Mouse (Mus musculus) gastrocnemius, postnatal 36 days (tissue): ENCODE results near the gene Vps13d. TPM values are rescaled to one million over a fixed set of nuclear protein-coding genes. Genes with fewer than 3 reads are reported as not detected.

Source experiments
- DNase-seq, 2 experiments: peaks; one replicate each; pipeline ENCODE4 v3.0.0; 2022
- intact Hi-C: fragments of 180-260 bp; cut with DNase I; formaldehyde crosslinking; loops from one replicate; pipeline ENCODE4 v1.15.1; 2025
- total RNA-seq, 2 experiments: library from RNA; stranded (reverse); gene quantifications; 2 replicates each; pipeline ENCODE4 v1.2.3; 2021

Vps13d gene
- total RNA-seq, 2 experiments from 2014 or later: 28.4 to 31.1 TPM

GRCm38 (mm10) chr4:145046032-145046401 lies 148.8 kb downstream of the Vps13d start:
- intact Hi-C loops: no loop called here
- DNase-seq: no peak

DNA sequence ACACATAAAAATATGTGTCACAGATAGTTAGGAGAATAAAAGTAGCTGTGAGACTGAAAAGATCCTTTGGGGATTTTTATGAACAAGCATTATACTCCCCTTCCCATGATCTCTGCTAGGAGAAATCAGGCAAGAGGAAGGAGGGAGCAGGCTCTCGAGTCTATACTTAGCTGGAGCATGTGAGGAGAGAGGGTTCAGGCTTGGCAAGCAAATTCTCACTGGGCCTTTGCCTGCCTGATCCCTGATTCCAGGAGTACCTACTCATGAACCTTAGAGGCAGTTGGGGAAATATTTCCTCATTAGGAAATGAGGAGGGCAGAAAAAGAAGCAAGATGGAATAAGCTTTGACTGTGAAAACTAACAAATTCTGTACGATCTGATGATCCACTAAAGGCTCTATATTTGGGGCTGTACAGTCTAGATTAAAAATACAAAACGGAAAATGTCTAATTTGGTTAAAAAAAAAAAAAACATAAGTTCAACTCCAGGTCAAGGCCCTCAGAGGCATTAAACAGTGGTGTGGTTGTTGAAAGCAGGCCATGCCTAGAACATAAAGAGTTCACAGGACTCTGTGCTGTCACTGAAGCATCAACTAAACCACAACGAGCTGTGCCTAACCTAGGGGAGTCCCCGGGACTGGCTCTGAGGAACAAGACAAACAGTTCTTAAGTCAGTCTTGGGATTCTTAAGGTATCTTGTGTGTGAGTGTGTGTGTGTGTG lies 149.3 kb downstream of the Vps13d start:
- intact Hi-C loops: no loop called here
- no peak for DNase-seq

DNA sequence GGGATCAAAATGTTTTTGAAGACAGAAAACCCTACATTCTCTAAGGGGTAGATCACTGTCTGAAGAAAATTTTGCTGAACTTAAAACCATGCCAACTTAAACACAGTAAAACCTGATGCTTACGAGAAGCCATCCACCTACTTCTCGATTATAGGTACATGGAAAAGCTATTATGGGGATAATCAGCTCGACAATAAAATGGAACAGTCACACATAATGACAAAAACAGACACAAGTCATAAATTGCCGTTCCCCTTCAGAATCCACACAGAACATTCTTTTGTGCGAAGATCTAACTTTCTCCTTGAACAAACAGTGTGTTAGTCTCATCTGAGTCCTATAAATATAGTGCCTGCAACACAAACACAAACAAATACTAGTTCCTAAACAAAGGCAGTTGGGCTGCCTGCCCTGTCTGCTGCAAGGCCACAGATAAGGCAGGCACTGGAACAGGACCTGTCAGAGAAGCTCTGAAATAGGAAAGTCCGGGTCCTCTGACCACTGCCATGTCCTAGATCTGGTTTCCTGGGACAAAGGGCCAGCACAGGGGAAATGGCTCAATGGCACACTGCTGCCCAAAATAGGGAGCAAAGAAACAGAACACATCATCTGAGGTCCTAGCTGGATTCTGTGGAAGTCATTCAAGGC lies 153.5 kb downstream of the Vps13d start:
- intact Hi-C loops: loop anchor here (5.0 kb wide), 2 partner anchors 41 to 149 kb away; partner anchors contain the start of gene Dhrs3
- DNase-seq: no peak

DNA sequence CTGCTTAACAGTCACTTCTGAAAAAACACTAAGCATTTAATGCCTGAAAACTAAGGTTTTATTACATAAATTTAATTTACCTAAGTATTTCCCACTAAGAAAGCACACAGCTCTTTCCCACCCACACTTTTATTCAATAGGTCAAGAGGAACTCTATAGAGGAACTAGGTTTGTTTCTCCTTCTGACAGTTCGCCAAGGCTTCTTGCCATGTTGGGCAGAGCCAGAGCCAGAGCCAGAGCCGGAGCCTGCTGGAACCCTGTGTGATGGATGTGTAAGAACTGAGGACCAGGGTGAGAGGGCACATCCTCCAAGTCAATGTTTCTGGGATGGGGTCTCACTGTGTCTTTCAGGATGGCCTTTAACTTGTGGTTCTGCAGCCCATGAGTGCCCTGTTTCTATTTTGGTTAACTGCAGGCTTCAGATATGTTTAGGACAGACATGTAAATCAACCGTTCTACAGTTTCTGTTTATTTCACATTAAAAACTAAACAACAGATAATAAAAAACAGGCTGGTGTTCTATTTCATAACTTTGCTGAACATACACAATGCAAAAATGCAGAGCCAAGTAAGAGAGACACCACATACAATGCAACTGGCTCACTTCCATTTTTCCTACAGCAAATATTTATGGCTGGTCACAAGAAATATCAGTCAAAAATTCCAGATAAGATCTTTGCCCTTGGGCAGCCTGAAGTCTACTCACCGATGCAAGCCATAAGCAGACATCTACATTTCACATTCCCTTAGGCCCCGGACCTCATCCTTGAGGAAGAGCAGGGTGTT lies 157.0 kb downstream of the Vps13d start:
- intact Hi-C loops: no loop called here
- DNase-seq: no peak

DNA sequence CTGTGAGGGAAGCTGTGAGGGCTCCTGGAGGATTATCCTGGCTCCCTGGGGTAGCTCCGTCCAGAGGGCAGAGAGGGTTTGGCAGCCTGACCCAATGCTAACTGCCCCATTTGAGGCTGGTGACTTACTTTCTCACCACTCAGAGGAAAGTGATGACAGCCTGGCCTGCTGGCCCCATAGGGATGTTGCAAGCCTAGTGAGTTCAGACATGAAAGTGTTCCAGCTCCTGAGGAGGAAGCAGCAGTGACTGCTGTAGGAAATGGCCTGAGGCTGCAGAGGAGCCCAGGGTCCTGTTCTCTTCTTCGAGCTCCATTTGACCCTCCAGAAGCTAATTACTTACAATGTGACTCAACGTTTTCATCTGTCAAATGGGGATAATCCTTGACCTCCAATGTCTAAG lies 157.8 kb downstream of the Vps13d start:
- no peak for DNase-seq
- intact Hi-C loops: no loop called here

DNA sequence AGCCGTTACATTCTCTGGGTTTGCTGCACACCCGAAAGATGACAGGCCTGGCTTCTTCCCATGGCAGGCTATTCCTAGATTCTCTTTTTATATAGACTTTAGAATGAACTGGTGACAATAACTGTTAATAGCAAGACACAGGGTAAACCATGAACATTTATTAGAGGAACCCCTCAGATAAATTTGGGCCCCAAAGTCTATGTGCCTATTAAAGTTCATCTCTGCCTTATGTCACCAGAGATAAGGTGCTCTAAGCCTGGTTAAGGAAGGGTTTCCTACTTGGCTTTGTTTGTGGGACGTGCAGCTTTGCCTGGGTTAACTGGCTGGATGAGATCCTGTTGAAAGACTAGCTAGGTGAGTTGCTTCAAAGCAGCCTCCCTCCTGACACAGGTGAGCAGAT lies 159.4 kb downstream of the Vps13d start:
- DNase-seq: no peak
- intact Hi-C loops: no loop called here

DNA sequence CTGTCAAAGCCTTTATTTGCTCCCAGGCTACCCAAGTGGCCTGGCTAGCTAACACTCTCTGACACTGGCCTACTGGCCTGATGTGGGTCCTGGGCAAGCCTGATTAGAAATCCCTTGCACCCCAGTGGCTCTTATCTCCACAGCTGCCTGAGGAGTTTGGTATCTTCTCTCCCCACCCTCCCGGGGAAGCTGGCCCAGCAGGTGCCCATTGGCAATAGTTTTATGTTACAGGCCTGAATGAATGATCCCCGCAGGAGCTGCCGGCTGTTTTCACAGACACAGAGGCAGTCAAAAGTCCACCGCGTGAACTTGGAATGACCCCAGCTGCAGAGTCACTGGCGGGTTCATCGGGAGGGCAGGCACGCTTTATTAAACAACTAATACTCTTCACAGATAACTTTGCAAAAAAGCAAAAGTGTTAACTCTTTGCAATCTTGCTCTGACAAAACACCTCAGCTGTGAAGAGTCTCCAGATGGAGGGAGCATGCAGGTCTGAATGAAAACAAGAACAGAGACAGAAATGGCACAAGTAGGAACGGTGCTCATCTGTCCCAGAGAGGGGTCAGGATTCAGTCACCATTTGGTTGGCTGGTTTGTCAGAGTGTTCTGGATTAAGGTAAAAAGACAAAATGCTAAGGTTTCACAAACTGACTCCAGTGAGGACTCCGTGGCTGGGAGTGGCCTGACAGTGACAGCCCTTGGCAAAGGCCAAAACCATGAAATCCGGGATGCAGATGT lies 160.1 kb downstream of the Vps13d start:
- intact Hi-C loops: no loop called here
- peak in 1 of 2 experiments; percentile 38 for DNase-seq

DNA sequence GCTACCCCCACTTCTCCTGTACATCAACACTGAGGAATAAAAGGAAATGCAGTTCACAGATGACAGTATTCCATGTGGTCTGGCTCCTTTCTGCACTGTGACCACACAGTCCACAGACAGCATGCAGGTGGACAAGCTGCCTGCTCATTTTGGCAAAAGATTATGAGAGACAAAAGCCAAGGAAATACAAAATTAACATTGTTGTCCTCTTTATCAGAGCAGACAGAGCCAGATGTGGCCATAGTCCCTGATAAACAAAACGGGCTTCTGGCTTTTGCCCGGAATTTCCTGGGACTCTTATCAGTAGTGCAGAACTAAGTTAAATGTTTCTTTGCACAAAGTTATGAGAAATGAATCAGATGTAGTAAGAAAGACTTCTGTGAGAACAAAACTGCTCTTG lies 161.4 kb downstream of the Vps13d start:
- DNase-seq: no peak
- intact Hi-C loops: no loop called here

DNA sequence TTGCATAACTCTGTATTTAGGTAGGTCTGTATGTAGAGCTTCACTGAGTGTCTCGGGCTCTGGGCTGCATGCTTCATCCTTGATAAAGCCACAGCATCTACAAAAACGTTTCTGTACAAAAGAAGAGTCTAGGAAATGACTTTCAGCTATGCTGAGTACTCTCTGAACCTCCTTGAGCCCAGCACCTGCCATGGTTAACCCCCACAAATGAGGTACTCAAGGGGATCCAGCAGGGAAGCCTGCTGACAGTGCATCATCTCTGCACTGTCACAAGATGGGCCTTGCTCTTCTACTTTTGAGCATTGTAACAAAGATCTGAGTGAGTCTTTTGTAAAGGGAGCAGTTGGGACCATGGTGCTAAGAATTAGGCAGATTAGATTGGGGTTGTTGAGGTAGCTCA lies 162.2 kb downstream of the Vps13d start:
- intact Hi-C loops: no loop called here
- DNase-seq: no peak

DNA sequence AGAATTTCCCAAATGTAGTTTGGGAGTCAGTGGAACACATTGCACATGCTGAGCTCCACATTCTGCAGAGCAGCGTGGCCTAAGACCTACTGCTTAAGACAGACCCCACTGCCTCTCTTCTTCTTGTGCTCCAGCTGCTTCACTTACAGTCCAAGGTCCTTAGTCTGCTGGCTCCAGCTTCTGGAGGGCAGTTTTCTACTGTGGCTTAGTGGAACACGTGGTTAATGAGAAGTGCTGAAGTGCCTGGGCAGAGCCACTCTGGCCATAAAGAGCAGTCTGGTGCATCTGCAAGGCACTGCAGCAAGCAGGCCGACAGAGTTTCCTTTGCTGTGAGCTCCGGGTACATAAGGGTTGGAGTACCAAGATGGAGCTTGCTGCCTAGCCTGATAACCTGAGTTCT lies 163.3 kb downstream of the Vps13d start:
- intact Hi-C loops: no loop called here
- DNase-seq: no peak

GRCm38 (mm10) chr4:145026449-145026851 lies 168.4 kb downstream of the Vps13d start:
- no peak for DNase-seq
- intact Hi-C loops: no loop called here

DNA sequence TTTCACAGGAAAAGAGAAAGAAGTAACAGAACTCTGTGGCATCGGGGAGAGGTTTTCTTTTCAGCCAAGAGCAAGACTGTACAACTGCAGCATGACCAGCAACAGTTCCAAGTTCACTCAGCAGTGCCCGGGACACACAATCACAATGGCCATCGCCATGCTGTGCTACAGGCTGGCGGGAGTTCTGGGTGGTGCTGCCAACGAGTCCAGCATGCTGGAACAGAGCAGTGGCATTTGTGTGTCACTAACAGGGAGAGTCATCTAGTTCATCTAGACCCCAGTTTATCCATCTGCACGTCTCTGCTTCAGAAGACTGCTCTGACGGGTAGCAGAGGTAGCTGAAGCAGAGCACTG lies 169.4 kb downstream of the Vps13d start:
- intact Hi-C loops: no loop called here
- no peak for DNase-seq

DNA sequence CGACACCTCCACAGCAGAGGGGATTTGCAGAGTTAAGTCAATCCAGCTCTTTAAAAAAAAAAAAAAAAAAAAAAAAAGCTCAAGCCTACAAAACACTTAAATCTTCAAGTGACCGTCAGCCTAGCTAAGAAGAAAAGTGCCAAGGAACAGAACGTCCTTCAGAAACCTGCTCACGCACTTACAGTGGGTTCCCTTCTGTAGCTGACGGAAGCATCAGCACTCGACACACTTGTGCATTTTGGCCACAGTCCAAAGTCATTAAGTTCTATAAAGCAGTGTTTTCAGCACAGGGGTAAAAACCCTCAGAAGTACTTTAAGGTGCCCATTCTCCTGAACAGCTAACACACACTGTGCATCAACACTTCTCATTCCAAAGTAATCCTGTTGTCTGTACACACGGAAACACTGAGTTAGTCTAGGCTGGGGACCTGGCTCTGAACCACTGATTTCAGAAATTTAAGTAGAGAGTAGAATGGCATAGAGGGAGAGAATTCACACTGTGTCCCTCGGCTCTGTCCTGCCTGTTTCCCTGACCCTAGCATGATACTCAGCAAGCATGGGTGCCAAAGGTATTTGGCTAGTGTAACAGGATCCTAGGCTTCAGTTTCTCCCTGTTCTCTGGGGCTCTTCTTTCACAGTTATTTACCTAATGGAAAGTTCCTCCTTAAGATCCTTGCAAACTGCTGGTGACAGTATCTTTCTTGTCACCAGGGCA lies 170.0 kb downstream of the Vps13d start:
- intact Hi-C loops: loop anchor here (1.0 to 5.0 kb wide), 2 partner anchors 73 to 133 kb away; partner anchors contain the start of gene Dhrs3

GRCm38 (mm10) chr4:145023911-145024310 lies 170.9 kb downstream of the Vps13d start:
- DNase-seq: no peak
- intact Hi-C loops: loop anchor here (1.0 to 5.0 kb wide), 2 partner anchors 72 to 132 kb away; partner anchors contain the start of gene Dhrs3

More for the DNA sequence above, 170.0 kb downstream of the Vps13d start:
- no peak for DNase-seq

- no peak for DNase-seq
- intact Hi-C loops: loop anchor here (5.0 kb wide), 1 partner anchor 71 kb away; no protein-coding TSS in a partner anchor
These were observed 172.0 kb downstream of the Vps13d start for GRCm38 (mm10) chr4:145022815-145023214.

DNA sequence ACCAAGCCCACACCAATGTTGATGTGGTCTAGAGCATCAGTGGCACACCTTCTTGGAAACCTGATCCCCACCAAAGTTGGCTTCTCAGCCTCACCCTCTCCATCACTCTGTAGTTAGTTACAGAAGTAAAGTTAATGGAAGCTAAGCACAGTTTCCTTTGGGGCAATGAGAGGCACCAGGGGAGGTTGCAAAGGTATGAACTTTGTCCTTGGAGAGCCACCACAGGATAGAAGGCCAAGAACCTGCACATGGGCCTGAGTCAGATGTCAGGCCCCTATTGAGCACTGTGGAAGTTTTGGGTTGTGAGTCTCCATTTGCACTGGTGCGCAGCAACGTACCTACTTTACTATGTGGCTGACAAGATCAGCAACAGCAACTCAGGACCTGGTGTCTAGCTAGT lies 172.6 kb downstream of the Vps13d start:
- intact Hi-C loops: loop anchor here (5.0 kb wide), 1 partner anchor 70 kb away; no protein-coding TSS in a partner anchor
- no peak for DNase-seq

GRCm38 (mm10) chr4:145020383-145020782 lies 174.4 kb downstream of the Vps13d start:
- intact Hi-C loops: loop anchor here (5.0 kb wide), 1 partner anchor 68 kb away; no protein-coding TSS in a partner anchor
- DNase-seq: no peak

- intact Hi-C loops: no loop called here
- no peak for DNase-seq
These were observed 175.6 kb downstream of the Vps13d start for GRCm38 (mm10) chr4:145019121-145019714.

DNA sequence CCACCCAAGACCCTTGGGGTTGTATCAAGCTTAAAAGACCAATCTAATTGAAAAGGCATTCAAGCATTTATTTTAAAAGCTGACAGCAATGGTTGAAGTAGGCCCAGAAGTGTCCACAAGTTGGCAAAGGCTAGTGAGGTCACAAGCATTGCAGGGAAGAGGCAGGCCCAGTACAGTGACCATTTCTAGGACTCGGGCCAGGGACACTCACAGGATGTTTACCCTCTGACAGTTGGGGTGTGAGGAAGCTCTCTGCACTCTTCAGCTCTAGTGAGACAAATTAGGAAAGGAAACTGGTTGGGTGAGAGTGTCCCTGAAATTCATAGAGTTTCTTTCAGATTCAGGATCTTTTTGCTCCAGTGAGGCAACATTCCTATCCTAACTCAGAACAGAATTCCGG lies 177.1 kb downstream of the Vps13d start:
- intact Hi-C loops: no loop called here
- peak in 1 of 2 experiments; percentile 38 for DNase-seq
